Mouse (Mus musculus): ENCODE measurements at regions not wholly inside any gene's neighbourhood (a gene's known extent, or its start where the extent isn't known, plus 50 kb on each side); places are given as distances from the start of the nearest gene placed in this dataset.

DNA sequence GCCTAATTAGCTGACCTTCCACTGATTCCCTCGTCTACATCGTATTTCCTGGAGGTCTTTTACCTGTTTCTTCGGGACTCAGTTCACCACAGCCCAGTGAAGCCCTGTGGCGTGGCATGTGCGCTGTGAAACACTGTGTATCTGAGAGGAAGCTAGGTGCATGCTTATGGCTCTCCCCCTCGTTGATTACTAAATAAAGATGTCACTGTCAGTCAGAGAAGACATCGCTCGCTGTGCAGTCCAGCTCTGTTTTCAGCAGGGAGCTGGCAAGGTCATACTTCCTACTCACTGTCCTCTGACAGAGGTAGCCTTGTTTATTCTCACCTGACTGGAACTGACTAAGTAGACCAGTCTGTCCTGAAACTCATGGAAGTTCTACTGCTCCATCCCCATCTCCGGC, 68.7 kb upstream of the Adrb1 start:
- DNase-seq: no peak

DNA sequence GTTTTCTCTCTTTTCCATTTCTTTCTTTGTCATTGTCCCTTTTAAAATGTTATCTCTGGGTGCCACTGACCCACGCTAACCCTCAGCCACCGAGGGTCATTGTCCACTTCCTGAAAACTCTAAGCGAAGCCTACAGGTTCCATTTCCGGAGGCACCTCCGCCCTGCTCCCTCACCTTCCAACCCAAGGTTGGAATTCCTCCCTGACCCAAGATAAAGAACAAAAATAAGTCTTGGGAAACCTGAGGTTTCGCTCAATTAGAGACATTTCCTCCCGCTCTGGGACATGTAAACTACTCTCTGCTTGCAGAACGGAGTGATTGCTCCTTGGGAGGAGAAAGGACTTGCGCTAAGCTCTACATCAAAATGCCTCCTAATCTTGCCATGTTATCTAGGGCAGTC, 66.7 kb upstream of the Adrb1 start:
- DNase-seq: no peak

DNA sequence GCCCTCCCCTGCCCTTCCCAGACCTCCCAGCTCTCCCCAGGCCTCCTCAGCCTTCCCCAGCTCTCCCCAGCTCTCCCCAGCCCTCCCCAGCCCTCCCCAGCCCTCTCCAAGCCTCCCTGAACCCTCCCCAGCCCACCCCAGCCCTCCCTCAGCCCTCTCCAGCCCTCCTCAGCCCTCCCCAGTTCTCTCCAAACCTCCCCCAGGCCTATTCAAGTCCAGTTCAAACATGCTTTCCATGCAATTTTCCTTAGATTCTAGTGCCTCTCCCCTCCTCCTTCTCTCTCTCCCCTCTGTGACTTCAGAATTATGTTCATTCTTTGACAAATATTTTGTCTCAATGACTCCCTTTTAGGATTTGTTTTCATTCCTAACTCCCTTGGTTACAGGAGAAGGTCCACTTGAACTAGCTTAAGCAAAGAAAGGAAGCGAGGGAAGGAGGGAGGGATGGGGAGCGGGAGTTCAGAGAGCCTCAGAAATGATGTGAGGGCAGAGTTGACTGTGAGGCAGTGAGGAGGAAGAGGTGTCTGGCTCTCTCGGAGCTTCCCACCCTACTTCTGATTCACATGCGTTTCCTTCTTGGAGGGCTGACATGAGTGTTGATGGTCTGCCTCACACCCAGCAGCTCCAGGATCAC, 61.3 kb upstream of the Adrb1 start:
- peak; percentile 55 for DNase-seq

DNA sequence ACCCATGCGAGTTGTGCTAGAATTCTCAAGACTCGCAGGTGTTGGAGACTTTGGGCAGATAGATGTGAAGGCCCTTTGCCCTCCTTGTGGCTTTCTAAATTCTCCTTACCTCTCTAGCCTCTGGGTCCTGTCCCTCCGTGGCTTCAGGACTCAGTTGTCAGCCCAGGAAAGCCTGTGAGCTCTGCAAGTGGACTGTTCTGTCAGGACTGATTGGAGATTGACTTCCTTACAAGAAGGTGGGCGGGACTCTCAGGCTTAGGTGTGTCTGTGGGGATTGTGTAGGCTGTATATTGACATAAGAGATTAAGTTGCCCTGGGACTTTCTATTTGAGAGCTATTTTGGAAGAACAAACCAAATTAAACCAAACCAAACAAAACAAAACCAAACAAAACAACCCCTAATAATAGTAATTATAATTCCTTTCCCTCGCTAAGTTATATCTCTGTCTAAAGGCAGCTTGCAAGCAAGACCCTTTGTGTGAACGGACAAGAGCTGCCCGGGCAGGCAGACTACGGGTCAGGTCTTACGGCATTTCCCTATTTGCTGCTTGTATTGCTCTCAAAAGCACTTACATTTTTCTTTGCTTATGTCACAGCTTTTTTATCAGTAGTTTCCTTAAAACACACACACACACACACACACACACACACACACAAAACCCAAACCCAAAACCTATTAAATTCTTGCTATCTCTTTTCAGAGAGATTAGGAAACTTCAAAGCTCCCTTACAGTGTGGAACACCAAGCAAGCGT, 58.3 kb upstream of the Adrb1 start:
- DNase-seq: peak; percentile 43

DNA sequence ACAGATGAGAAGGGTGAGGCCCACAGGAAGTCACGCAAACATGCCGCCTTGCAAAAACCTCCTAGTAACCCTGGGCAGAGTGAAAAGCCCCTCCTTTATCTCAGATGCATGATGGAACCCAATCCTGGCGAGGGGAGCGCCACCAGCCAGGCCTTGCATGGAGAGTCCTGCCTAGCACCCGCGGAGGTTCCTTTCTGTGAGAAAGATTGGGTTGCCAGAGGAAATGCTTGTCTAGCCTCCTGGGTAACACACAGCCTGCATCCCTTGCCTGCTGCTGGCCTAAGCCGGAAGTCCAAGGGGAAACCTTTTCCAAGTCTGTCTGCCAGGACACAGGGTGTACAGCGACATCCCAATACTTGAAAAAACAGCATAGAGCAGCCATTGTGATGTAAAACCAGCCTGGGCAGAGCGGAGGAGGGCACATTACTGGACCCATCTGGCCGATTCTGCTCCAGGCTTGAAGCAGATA, 57.7 kb upstream of the Adrb1 start:
- DNase-seq: peak; percentile 28

DNA sequence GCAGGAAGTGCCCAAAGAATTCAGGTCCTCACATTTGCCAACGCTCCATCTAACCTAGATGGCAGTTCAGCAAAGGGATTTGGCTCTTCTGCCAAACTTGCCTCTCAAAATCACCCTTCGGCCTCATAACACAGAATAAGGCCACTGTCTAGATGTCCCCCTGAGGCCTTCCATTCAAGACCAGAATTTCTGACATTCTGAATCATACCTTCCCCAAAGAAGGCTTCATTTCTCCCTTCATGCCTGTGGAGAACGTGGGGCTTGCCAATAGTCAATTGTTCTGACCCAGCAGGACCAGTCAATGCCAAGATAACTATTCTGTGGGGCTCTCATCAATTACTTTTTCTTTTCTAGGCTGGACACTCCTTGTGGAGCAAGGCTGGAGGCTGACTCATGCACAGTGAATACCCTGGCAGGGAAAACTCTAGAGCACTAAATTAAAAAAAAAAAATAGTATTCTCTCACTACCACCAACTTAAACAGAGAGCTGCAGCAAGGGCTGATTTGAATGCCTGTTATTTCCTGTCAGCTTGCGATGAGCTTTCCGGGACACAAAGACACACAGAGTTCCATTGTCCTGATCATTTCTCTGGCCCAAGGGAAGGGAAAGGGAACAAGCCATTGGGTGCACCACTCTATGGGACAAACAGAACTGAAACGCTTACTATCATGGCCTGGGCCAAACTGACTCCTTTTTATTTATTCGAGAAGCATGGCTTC, 56.9 kb upstream of the Adrb1 start:
- DNase-seq: peak; percentile 38

DNA sequence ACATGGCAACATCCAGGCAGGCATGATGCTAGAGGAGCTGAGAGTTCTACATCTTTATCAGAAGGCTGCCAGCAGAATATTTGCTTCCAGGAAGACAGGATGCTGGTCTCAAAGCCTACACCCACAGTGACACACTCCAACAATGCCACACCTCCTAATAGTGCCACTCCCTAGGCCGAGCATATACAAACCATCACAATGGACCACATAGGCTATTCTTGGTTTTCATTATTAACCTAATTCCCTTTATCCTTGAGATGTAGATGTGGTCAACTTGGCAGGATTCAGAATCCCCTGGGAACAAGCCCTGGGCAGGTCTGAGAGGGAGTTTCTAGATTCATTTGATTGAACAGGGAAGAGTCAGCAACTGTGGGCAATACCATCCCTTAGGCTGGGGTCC, 56.0 kb upstream of the Adrb1 start:
- DNase-seq: peak; percentile 50

DNA sequence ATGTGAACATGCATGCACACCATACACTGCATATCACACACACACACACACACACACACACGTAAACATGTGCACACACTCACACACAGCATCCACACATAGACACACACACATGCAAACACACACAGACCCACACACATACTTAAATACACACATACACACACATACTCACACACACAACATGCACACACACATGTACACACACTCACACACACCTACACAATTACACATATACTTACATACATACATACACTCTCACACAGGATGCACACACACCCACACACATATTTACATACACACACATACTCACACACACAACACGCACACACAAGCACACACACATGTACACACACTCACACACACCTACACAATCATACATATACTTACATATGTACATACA, 54.1 kb upstream of the Adrb1 start:
- no peak for DNase-seq

DNA sequence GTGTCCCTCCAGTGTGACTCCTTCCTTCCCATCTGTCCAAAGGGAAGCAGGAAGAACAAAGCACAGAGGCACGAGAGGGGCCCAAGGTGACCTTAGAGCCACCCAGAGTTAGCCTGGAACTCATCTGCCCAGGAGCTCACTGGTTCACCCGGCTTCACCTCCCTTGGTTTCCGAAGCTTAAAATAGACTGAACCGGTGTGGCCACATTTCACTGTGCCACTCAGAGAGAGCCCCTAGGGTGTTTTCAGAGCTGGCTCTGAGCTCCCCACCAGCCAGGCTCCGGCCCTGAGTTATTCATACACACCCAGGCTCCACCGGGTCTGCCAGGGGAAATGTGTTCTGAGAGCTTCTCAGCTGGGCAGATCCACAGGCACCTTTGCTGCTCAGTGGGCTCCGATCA, 53.0 kb upstream of the Adrb1 start:
- DNase-seq: peak; percentile 44

DNA sequence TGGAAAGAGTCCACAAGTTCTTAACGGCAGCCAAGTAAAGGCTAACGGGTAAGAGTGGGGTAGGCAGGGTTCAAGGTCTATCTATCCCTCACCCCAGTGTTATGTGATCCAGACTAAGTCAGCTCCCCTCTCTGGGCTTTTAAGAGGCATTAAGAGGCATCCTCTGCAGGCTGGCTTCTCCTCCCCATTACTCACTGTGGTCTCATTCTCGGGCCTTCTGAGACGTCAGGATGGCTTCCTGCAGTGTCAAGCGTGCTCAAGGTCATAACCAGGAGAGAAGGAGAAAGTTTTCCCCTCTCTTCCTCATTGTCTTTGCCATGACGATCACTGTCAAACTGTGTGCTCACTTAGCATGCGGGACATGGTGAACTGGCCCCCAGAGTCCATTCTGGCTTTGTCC, 52.5 kb upstream of the Adrb1 start:
- DNase-seq: no peak
